Mouse (Mus musculus) cerebellum, adult 11 months (tissue): ENCODE measurements around the gene Nap1l2.
"Not testable (repeated sequence)": the region's sequence is repeated elsewhere in the genome, so short reads cannot be mapped to it uniquely, and the experiment has no call there.

Source experiments
- DNase-seq: peaks from one replicate; pipeline ENCODE4 v3.0.0; 2022

Nap1l2 gene

GRCm38 (mm10) chrX:103186431-103186786, at the start of gene Nap1l2:
TSS of gene Nap1l2 (minus strand) at chrX:103186640.
- DNase-seq, result peak; percentile 81

- no peak for DNase-seq
These were observed 28.8 kb upstream of the Nap1l2 start for GRCm38 (mm10) chrX:103215251-103215650.

GRCm38 (mm10) chrX:103186829-103187228, 389 bp upstream of the Nap1l2 start:
- DNase-seq, result no peak

GRCm38 (mm10) chrX:103185781-103186430, 534 bp downstream of the Nap1l2 start:
- no peak for DNase-seq

GRCm38 (mm10) chrX:103183536-103183935, 2.9 kb downstream of the Nap1l2 start:
- no peak for DNase-seq

GRCm38 (mm10) chrX:103179771-103180558, 6.5 kb downstream of the Nap1l2 start:
- DNase-seq, result no peak

- DNase-seq, result not testable (repeated sequence)
These were observed 21.4 kb downstream of the Nap1l2 start for GRCm38 (mm10) chrX:103164948-103165605.

- no peak for DNase-seq
These were observed 30.3 kb downstream of the Nap1l2 start for GRCm38 (mm10) chrX:103156134-103156533.

- no peak for DNase-seq
These were observed 47.9 kb downstream of the Nap1l2 start for GRCm38 (mm10) chrX:103138549-103138948.
